Mouse (Mus musculus) heart, postnatal 0 days (tissue): ENCODE measurements around the gene Men1.

Experiments
- CTCF ChIP-seq: IDR thresholded peaks from 2 replicates; pipeline ENCODE4 v1.5.1; 2016; ENCODE audit warnings: antibody characterized with exemption, control low read depth, low read depth
- EP300 ChIP-seq: IDR thresholded peaks from 2 replicates; pipeline ENCODE4 v1.6.1; 2016; ENCODE audit warnings: antibody characterized with exemption, low read depth

- TF ChIP-seq CTCF (no peak), EP300 (no peak)
These were observed 12.8 kb upstream of the Men1 start for GRCm38 (mm10) chr19:6321786-6322621.
